Mouse (Mus musculus) limb, embryonic 11.5 days (tissue): ENCODE measurements around the gene Gprin1. TPM values are rescaled to one million over a fixed set of nuclear protein-coding genes. Genes with fewer than 3 reads are reported as not detected.

ENCODE experiments used
- ATAC-seq: fragments of 200-750 bp; cut with Nextera tagmentation; 2 replicates; pipeline ENCODE4 v1.8.0; 2017; ENCODE audit warnings: low read depth; ENCODE audit not compliant: insufficient number of reproducible peaks, low FRiP score, low TSS enrichment
- DNase-seq: peaks from one replicate; pipeline ENCODE4 v3.0.0-alpha.2; 2015; ENCODE audit warnings: low spot score
- H3K27ac ChIP-seq: fragments of 300-500 bp; sonication (generic); replicated peaks from 2 replicates; pipeline ENCODE4 v1.5.1; 2014; ENCODE audit warnings: low read depth, mild to moderate bottlenecking, low read length
- H3K27me3 ChIP-seq: fragments of 300-500 bp; sonication (generic); 2 replicates; pipeline ENCODE4 v1.6.1; 2014; ENCODE audit warnings: mild to moderate bottlenecking, low read length, mixed read lengths; ENCODE audit not compliant: control insufficient read depth, insufficient read depth
- H3K36me3 ChIP-seq: fragments of 300-500 bp; sonication (generic); 2 replicates; pipeline ENCODE4 v1.6.1; 2014; ENCODE audit warnings: mild to moderate bottlenecking, low read length, moderate library complexity, mixed read lengths; ENCODE audit not compliant: control insufficient read depth, insufficient read depth
- H3K4me1 ChIP-seq: fragments of 300-500 bp; sonication (generic); 2 replicates; pipeline ENCODE4 v1.6.1; 2014; ENCODE audit warnings: low read length, mixed read lengths; ENCODE audit not compliant: control insufficient read depth, insufficient read depth
- H3K4me2 ChIP-seq: fragments of 300-500 bp; sonication (generic); 2 replicates; pipeline ENCODE4 v1.6.1; 2014; ENCODE audit warnings: low read depth, mild to moderate bottlenecking, moderate library complexity; ENCODE audit not compliant: severe bottlenecking
- H3K4me3 ChIP-seq: fragments of 300-500 bp; sonication (generic); 2 replicates; pipeline ENCODE4 v1.5.1; 2014; ENCODE audit warnings: low read depth, low read length
- H3K9ac ChIP-seq: fragments of 300-500 bp; sonication (generic); 2 replicates; pipeline ENCODE4 v1.6.1; 2014; ENCODE audit warnings: mild to moderate bottlenecking, low read length
- H3K9me3 ChIP-seq: fragments of 300-500 bp; sonication (generic); 2 replicates; pipeline ENCODE4 v1.6.1; 2016; ENCODE audit warnings: low read length; ENCODE audit not compliant: control insufficient read depth
- WGBS: fragments of 180-500 bp; shearing (Covaris S2); extraction: QIAGEN DNeasy Blood & Tissue Kit; methylation state at CpG from one replicate; pipeline ENCODE4 v1.1.7; 2014; 5-methylcytosine and 5-hydroxymethylcytosine counted together
- polyA plus RNA-seq: library from polyadenylated mRNA; unstranded; fragments of >200 nt; fragmentation: Nextera tagmentation; extraction: Ambion mirVana; gene quantifications from 2 replicates; pipeline ENCODE4 v1.2.1, GENCODE M21; 2014

Gene Gprin1
- polyA plus RNA-seq, 1 experiment from 2014 or later, result 0.55 TPM

- Histone ChIP-seq H3K4me1 (peaks cover 17% of the 10 kb centered on the region), H3K4me3 (no peak overlapping the region), H3K27ac (no peak overlapping the region), H3K4me2 (peak overlapping the region; percentile 54), H3K27me3 (peaks cover 14% of the 10 kb centered on the region), H3K9ac (no peak overlapping the region), H3K36me3 (no peaks in the 10 kb centered on the region), H3K9me3 (no peaks in the 10 kb centered on the region)
- DNase-seq, result no peak
- 50% methylated on average over 10 of the region's 10 CpGs for WGBS
- ATAC-seq, result no peak
These were observed 7.6 kb upstream of the Gprin1 start for GRCm38 (mm10) chr13:54757093-54757830.

GRCm38 (mm10) chr13:54756156-54756712, 6.6 kb upstream of the Gprin1 start:
- Histone ChIP-seq H3K9me3 (no peaks in the 10 kb centered on the region), H3K9ac (no peak overlapping the region), H3K4me2 (no peak overlapping the region), H3K27me3 (peaks cover 14% of the 10 kb centered on the region), H3K36me3 (no peaks in the 10 kb centered on the region), H3K27ac (no peak overlapping the region), H3K4me3 (no peak overlapping the region), H3K4me1 (peaks cover 17% of the 10 kb centered on the region)
- ATAC-seq, result no peak
- DNase-seq, result no peak
- 85% methylated on average over 8 of the region's 8 CpGs for WGBS

DNA sequence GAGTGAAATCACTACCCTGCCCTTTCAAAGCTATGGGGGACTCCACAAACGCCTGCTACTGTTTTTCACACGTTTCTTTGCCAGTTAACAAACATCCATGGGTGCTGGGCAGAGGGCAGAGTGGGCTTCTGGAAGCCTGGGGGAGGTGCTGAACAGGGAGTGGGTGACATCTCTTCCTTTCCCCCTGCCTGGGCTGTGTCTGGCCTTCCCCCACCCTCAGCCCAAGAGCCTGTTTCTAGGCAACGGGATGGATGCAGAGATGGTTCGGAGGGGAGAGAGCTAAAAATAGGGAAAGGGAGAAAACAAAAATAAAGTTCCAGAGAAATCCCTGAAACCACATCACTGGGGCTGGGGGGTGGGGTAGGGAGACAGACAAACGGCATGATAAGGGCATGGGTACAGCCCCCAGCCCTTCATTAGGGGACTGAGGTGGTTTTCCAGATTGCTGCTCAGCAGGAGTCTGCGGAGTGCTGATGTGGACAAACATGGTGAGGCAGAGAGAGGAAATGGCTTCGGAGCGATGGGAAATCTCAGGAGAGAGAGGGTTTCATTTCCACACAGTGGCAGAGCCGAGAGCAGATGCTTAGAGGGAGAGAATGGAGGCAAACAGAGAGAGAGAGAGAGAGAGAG, 5.6 kb upstream of the Gprin1 start:
- no peak overlapping the region for H3K9ac ChIP-seq
- no peaks in the 10 kb centered on the region for H3K36me3 ChIP-seq
- no peak overlapping the region for H3K4me2 ChIP-seq
- H3K4me1 ChIP-seq, result peaks cover 15% of the 10 kb centered on the region
- H3K4me3 ChIP-seq, result no peak overlapping the region
- H3K27ac ChIP-seq, result no peak overlapping the region
- no peaks in the 10 kb centered on the region for H3K9me3 ChIP-seq
- DNase-seq (no peak), ATAC-seq (no peak)
- H3K27me3 ChIP-seq, result peaks cover 16% of the 10 kb centered on the region
- 31% methylated on average over 9 of the region's 9 CpGs for WGBS

DNA sequence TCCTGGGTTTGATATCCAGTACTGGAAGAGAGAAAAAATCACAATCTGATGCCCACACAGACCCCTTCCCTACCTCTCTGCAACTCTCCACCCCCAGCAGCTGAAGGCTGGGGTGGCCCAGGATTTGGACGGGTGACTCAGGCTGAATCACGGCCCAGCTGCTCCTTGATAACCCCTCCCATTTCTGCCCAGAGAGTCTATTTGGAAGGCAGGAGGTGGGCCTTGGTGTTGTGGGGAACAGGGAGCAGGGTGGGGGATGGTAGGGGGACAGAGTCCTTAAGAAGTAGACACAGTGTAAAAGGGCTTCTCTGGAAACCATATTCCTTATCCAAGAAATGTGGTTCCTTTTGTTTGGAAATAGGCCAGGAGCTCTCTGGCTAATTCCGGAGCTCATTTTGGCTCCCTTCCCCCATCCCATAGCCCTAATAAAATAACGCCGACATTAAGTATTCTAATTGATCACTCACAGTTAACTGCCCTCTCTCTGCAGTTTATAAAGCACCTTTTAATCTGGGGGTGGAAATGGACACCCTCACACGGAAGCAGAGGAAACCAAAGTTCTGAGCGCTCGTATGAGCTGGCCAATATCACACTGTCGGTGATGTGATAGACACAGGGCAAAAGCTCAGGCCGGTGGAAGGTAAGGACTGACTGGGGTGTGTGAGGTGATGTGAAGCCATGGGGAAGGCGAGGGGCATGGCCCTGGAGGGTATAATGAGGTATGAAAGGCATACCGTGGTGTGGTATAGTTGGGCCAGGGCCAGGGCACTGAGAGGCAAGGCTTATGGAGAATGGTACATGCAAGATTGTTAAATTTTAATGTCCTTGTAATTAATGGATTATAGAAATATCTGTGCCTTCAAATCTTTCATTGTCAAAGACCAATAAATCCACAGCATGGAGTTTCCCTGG, 4.8 kb upstream of the Gprin1 start:
- H3K4me2 ChIP-seq, result no peak overlapping the region
- H3K9me3 ChIP-seq, result no peaks in the 10 kb centered on the region
- H3K4me1 ChIP-seq, result peaks cover 14% of the 10 kb centered on the region; the same call in 1 of the 2 replicates
- DNase-seq (no peak), ATAC-seq (no peak)
- H3K9ac ChIP-seq, result no peak overlapping the region
- WGBS, result 44% methylated on average over 12 of the region's 12 CpGs
- peaks cover 22% of the 10 kb centered on the region for H3K27me3 ChIP-seq
- no peak overlapping the region for H3K27ac ChIP-seq
- no peaks in the 10 kb centered on the region for H3K36me3 ChIP-seq
- H3K4me3 ChIP-seq, result no peak overlapping the region

- H3K9ac ChIP-seq, result no peak overlapping the region
- no peak overlapping the region for H3K4me3 ChIP-seq
- 66% methylated on average over 6 of the region's 6 CpGs for WGBS
- H3K4me1 ChIP-seq, result peaks cover 10% of the 10 kb centered on the region; the same call in 1 of the 2 replicates
- no peaks in the 10 kb centered on the region for H3K36me3 ChIP-seq
- no peaks in the 10 kb centered on the region for H3K9me3 ChIP-seq
- no peak overlapping the region for H3K27ac ChIP-seq
- no peak overlapping the region for H3K4me2 ChIP-seq
- DNase-seq, result no peak
- peaks cover 19% of the 10 kb centered on the region for H3K27me3 ChIP-seq
- ATAC-seq, result no peak
These were observed 4.1 kb upstream of the Gprin1 start for GRCm38 (mm10) chr13:54753733-54754132.

GRCm38 (mm10) chr13:54752656-54753055, 3.0 kb upstream of the Gprin1 start:
- no peak overlapping the region for H3K9ac ChIP-seq
- no peaks in the 10 kb centered on the region for H3K9me3 ChIP-seq
- H3K36me3 ChIP-seq, result no peaks in the 10 kb centered on the region
- DNase-seq (no peak), ATAC-seq (no peak)
- H3K4me2 ChIP-seq, result no peak overlapping the region
- peaks cover 2% of the 10 kb centered on the region; the same call in 1 of the 2 replicates for H3K4me1 ChIP-seq
- H3K27me3 ChIP-seq, result peaks cover 16% of the 10 kb centered on the region
- no peak overlapping the region for H3K4me3 ChIP-seq
- H3K27ac ChIP-seq, result no peak overlapping the region
- WGBS, result 83% methylated on average over 10 of the region's 10 CpGs

DNA sequence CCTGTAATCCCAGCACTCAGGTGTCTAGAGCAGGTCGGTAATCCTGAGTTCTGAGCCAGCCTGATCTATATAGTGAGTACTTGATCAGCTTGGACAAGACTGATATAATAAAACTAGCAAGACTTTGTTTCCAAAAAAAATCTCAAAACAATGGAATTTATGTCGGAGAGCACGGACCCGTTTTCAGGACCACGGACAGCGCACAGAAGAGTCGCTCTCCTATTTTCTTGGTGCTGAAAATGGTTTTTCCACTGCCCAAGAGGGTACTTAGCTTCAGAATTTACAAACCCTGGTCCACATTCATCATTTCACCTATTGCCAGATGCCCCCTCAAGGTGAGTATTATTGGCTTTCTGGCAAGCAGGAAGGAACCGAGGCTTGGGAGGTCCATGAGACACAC, 1.0 kb upstream of the Gprin1 start:
- Histone ChIP-seq H3K36me3 (no peaks in the 10 kb centered on the region), H3K4me1 (no peaks in the 10 kb centered on the region), H3K9me3 (no peaks in the 10 kb centered on the region), H3K9ac (no peak overlapping the region), H3K4me3 (no peak overlapping the region), H3K27ac (no peak overlapping the region), H3K4me2 (no peak overlapping the region), H3K27me3 (peaks cover 19% of the 10 kb centered on the region)
- peak; percentile 80 for DNase-seq
- no peak for ATAC-seq
- WGBS, result 4% methylated on average over 8 of the region's 8 CpGs
